Mouse (Mus musculus): ENCODE data around the gene Myb.

DNA sequence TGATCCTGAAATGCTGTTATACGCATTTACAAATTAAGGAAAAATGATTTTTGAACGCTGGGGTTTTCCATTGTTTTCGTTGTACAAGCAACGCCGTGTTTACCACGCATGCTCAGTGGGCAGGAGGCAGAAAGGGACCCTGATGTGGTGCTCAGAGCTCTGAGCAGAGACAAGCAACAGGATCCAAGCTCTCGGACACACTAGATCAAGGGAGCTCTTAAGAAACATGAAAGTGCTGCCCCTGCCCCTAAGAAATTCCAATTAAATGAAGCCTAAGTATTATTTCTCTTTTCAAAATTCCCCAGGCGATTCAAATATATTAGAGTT is 28.5 kb upstream of the Myb start:
- TF ChIP-seq POLR2A (IDR thresholded peaks at IDR 0.05; ENCODE audit: extremely low read depth, insufficient read depth, low read length) (no peak), CTCF (IDR thresholded peaks at IDR 0.05; ENCODE audit: low read depth, low read length) (no peak)

All from liver, adult 2 months (tissue).